Mouse (Mus musculus) gastrocnemius, adult 2 months (tissue): ENCODE data around the gene Oas1e. TPM values are rescaled to one million over a fixed set of nuclear protein-coding genes. Genes with fewer than 3 reads are reported as not detected.

Experiments used
- DNase-seq: peaks from one replicate; pipeline ENCODE4 v3.0.0; 2022
- H3K27ac ChIP-seq: fragments of 200-600 bp; 2 replicates; pipeline ENCODE4 v1.8.1; 2022; ENCODE audit warnings: mild to moderate bottlenecking
- H3K4me3 ChIP-seq: fragments of 200-600 bp; 2 replicates; pipeline ENCODE4 v1.8.1; 2022; ENCODE audit warnings: mild to moderate bottlenecking, moderate library complexity
- CTCF ChIP-seq: fragments of 200-600 bp; IDR thresholded peaks from 2 replicates; pipeline ENCODE4 v1.8.1; 2022; ENCODE audit warnings: antibody characterized with exemption, mild to moderate bottlenecking, moderate library complexity
- intact Hi-C: fragments of 180-260 bp; cut with DNase I; formaldehyde crosslinking; loops from one replicate; pipeline ENCODE4 v1.15.1; 2025
- total RNA-seq, 2 experiments: library from RNA; stranded (reverse); gene quantifications; 2 replicates each; pipeline ENCODE4 v1.2.3; 2021

Oas1e gene
- total RNA-seq, 2 experiments from 2014 or later = not detected

DNA sequence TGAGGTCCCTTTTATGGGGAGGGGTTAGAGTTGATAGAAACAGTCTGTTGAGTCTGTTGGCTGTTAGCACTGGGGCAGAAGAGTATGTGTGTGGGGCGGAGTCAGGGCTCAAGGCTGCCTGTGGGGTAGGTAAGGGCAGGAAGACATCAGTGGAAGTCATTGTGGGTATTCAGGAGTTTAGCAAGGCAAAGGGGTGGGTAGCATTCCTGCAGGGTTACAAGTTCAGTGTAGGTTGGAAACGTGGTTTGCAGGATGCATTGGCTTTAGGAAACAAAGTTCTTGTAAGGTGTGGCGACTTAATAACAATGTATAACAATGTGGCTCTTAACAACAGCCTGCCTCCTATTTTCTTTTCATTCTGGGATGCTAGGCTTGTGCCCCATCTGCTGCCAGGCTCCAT, 44.1 kb downstream of the Oas1e start:
- TF ChIP-seq CTCF = no peak
- no peak overlapping the region for H3K27ac ChIP-seq
- intact Hi-C loops = no loop called here
- no peak for DNase-seq
- no peak overlapping the region for H3K4me3 ChIP-seq

DNA sequence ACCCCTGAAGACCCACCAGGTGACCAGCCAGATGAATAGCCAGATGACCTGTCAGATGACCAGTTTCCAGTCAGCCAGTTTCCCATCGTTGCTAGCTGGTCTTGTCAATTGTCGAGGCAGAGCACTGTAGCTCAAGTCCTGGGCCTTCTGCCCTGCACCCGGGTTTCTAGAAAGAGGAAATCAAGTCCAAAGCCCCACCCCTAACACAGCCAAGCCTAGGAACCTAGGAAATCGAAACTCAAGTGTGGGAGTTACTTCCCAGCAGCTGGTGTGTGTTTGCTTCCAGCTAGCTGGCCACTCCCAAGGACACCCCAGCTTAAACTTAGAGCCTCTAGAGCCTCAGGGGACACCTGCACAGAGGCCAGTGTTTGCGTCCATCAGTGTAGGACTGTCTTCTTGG, 45.6 kb downstream of the Oas1e start, which contains the start of gene Oas2:
Gene Oas2 (minus strand): TSS at position 166 of the 400 bp plus-strand sequence.
- Histone ChIP-seq H3K4me3 (peak within 1 kb of the TSS; percentile 41), H3K27ac (peak within 1 kb of the TSS; percentile 31)
- no peak for TF ChIP-seq CTCF
- intact Hi-C loops = loop anchor here (5.0 to 10.0 kb wide), 2 partner anchors 72 to 125 kb away; no protein-coding TSS in a partner anchor
- no peak for DNase-seq

DNA sequence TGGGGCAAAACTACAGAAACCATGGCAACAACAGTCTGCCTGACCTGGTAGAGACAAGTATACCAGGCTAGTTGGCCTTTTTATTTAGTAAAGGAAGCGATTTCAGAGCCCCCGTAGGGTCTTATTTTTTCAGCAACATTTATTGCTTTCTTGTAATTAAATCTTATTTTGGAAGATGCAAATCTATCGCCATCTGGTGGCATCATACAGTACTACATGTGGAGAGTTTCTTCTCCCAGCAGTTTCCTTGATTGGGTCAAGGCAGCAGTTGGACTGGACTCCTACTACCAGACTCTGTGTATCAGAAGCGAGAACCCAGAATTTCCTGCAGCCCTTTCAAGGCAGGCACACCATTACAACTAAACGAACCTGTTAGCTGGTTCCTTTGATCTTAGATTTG, 48.9 kb downstream of the Oas1e start:
- no peak overlapping the region for H3K27ac ChIP-seq
- no peak overlapping the region for H3K4me3 ChIP-seq
- peak; percentile 86 for TF ChIP-seq CTCF
- DNase-seq = no peak
- intact Hi-C loops = loop anchor here (5.0 to 10.0 kb wide), 2 partner anchors 69 to 122 kb away; no protein-coding TSS in a partner anchor

DNA sequence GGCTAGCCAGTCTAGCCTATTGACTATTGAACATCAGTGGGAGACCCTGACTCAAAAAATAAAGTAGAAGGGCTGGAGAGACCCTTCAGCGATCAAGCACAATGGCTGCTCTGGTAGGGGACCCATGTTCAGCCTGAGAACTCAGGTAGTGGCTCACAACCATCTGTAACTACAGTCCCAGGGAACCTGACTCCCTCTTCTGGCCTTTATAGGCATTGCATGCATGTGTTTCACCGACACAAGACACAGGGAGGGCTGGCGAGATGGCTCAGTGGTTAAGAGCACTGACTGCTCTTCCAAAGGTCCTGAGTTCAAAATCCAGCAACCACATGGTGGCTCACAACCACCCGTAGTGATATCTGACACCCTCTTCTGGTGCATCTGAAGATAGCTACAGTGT, 53.2 kb downstream of the Oas1e start:
- DNase-seq = no peak
- H3K4me3 ChIP-seq = no peak overlapping the region
- peak; percentile 56 for TF ChIP-seq CTCF
- H3K27ac ChIP-seq = no peak overlapping the region
- intact Hi-C loops = loop anchor here (10.0 kb wide), 1 partner anchor 117 kb away; no protein-coding TSS in a partner anchor

Other genes starting within 250 kb of the Oas1e start
- 10 to 100 TPM; 42.7 to 44.8 TPM for gene Tpcn1, start 206.9 kb downstream of the Oas1e start, total RNA-seq
- gene Iqcd, start 206.5 kb downstream of the Oas1e start, total RNA-seq = not detected
- gene Rita1, start 182.9 kb downstream of the Oas1e start, total RNA-seq = 1 to 10 TPM; 4.9 to 6.6 TPM
- gene Ddx54, start 182.8 kb downstream of the Oas1e start, total RNA-seq = 10 to 100 TPM; 16.9 to 17.7 TPM
- not detected for gene Cfap73, start 161.3 kb downstream of the Oas1e start, total RNA-seq
- gene Rasal1, start 146.7 kb downstream of the Oas1e start, total RNA-seq = not detected
- gene Dtx1, start 83.6 kb downstream of the Oas1e start, total RNA-seq = under 1 TPM; 0.45 to 0.54 TPM
- under 1 TPM; 0.10 to 0.28 TPM for gene Oas2, start 45.7 kb downstream of the Oas1e start, total RNA-seq
- under 1 TPM in 1 of 2 experiments, not detected in 1; 0.06 TPM for gene Oas3, start 17.9 kb downstream of the Oas1e start, total RNA-seq
- gene Oas1c, start 17.0 kb upstream of the Oas1e start, total RNA-seq = under 1 TPM; 0.17 to 0.28 TPM
- not detected for gene Oas1f, start 51.8 kb upstream of the Oas1e start, total RNA-seq
- not detected for gene Oas1h, start 65.9 kb upstream of the Oas1e start, total RNA-seq
- gene Oas1g, start 92.1 kb upstream of the Oas1e start, total RNA-seq = under 1 TPM in 1 of 2 experiments, not detected in 1; 0.14 TPM
- under 1 TPM; 0.14 to 0.18 TPM for gene Oas1a, start 112.0 kb upstream of the Oas1e start, total RNA-seq
- gene Oas1d, start 119.0 kb upstream of the Oas1e start, total RNA-seq = not detected
- not detected for gene Rph3a, start 214.6 kb upstream of the Oas1e start, total RNA-seq